Mouse (Mus musculus) kidney, adult 11 months (tissue): ENCODE measurements at regions not wholly inside any gene's neighbourhood (a gene's known extent, or its start where the extent isn't known, plus 50 kb on each side); places are given as distances from the start of the nearest gene placed in this dataset.

ENCODE experiments used
- DNase-seq: peaks from one replicate; pipeline ENCODE4 v3.0.0; 2022

DNA sequence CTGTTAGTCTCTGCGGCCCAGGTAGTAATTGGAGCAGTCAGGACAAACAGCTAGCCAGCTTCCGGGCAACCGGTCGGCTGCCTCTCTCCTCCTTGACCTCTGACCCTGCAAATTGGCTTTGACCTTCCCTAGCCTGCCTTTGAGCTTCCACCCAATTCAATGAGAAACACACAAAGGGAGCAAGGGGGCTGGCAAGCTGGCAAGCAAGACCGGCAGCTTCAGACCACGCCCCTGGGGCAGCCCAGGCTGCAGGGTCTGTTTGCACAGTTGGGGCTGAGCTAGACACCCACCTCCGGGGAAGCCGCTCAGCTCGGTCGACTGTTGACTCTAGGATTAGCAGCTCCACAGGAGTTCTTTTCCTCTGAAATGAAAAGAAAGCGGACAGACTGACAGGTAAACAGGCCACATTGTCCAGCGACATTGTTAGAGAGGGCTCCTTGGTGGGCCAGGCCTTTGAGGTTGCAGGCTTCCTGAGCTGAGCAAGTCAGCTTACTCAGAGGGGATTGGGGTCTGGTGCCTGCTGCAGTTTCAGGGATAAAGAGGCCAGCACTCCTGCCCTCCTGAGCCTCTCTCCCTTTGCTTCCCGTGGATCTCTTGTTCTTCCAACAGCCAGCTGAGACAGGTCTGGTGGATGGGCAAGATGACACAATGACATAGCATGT, 116.6 kb downstream of the Inhbb start:
- DNase-seq, result no peak

DNA sequence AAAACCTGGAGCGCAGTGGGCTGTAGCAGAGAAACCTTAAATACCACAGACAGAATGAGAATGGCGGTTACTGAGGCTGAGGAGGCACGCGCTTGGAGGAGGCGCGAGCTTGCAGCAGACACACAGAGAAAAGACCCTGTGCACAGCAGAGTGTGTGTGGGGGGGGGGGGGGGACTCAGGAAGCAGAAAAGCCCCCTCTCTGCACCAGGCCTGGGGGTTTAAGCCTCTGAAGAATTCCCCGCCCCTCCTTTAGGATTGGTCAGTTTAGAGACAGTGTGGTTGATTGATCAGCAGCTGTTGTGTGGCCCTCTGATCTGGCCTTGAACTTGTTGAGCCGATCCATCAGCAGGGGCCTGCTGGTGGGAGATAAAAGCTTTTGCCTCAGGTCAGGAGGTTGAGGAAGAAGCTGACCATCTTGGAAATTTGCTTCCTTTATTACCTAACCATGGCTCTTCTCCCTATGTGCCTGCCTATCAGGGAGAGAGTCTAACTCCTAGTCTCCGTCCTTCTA, 117.5 kb downstream of the Inhbb start:
- DNase-seq, result no peak

DNA sequence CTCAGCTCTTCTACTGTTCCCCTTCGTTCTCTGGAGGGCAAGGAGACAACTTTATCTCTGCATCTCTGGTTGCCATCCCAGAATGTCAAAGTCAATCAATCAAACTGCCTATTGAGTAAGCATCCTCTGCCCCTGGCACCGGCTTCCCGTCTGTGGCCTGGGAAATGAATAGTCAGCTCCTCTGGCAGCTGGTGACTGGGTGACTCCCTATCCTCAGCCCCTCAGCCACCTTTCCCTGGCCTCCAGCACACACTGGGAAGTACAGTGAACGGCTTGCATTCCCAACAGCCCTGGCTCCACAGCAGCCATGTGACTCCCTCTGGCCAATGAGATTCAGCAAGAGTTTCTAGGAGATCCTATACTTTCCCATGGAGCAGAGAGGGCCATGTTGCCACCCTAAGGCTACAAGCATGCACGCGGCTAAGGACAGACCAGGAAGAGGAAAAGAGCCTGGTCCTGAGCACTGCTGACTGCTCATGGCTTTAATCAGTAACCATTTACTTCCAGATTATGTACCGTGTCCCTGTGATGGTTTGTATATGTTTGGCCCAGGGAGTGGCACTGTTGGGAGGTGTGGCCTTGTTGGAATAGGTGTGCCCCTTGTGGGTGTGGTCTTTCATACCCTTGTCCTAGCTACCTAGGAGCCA, 119.6 kb downstream of the Inhbb start:
- no peak for DNase-seq

DNA sequence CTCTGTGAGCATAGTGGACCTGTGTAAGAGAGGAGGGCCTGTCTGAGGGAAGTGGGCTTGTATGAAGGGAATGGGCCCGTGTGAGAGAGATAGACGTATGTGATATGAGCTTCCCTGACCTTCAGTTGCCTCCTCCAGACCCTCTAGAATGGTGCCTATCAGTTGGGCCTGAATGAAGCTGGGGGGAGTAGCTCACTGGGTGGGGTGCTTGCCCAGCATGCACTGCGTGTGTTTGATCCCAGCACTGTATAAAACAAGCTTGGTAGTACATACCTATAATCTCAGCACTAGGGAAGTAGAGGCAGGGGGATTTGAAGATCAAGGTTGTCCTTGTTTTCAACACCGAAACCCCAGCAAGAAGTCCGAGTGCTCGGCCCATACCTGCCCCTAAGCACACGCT, 120.1 kb downstream of the Inhbb start:
- DNase-seq, result no peak

DNA sequence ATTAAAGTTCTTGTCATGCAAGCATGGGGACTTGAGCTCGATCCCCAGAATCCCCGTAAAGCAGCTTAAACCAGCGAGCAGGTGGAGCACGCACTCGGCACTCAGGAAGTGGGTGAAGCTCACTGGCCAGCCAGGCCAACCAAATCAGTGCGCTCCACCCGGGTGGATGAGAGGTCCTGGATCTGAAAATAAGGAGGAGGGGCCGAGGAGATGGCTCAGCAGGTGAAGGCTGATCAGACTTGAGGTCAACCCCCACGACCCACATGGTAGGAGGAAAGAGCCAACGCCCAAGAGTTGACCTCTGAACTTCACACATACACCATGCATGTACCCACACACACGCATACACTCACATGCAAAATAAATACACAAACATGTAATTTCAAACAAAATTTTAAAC, 120.8 kb downstream of the Inhbb start:
- DNase-seq, result no peak

DNA sequence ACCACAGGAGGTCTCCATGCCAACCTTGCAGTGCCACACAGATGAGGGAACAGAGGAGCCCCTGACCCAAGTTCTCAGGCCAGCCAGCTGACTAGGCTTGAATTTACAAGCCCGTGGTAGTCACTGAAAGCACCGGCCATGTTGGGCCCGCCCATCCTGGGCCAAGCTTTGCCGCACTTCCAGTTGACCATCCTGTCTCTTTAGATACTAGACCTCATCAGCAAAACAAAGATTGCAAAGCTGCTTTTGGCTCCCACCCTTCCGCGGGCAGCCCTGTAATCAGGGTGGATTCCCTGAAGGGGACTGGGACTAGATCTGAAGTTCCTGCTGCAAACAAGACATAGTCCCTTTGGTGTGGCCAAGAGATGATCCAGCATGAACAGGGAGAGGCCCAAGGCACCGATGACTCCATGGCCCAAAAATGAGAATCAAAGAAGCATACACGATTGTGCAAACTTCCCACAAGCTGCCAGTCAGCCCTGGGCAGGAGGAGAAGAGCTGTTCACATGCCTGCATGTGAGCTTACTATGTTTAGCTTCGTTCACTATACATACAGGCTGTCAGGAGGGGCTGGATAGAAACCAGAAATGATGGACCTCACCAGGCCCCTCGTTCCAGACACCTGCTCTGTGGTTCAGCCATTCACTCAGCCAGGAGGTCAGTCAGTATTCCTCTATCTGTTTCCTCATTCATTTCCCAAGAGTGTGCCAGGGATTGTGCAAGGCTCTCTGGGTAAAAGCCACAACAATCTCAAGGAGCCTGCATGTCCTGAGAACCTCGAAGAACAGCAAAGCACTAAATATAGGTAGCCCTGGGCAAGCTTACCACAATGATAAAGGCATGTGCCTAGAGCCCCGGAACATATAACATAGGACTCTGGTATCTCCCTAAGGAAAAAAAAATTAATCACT, 122.0 kb downstream of the Inhbb start:
- no peak for DNase-seq

DNA sequence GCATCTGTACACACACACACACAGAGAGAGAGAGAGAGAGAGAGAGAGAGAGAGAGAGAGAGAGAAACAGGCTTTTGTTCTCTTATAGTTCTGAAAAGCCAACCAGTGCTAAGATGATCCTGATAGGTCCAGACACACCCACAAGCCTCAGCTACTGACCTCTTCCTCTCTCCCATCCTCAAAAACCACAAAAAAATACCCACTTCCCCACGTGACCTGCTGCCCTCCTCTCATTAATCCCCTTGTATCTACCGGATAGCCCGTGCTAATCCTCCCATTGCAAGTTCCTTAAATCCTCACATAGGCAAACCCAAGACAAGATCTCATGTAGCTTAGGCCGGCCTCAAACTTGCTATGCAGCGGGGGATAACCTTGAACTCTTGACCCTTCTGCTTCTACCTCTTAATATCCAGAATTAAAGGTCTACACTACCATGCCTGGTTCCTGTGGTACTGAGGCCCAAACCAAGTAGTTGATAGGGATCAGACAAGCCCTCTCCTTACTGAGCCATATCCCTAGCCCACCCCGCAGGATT, 123.3 kb downstream of the Inhbb start:
- DNase-seq, result no peak

DNA sequence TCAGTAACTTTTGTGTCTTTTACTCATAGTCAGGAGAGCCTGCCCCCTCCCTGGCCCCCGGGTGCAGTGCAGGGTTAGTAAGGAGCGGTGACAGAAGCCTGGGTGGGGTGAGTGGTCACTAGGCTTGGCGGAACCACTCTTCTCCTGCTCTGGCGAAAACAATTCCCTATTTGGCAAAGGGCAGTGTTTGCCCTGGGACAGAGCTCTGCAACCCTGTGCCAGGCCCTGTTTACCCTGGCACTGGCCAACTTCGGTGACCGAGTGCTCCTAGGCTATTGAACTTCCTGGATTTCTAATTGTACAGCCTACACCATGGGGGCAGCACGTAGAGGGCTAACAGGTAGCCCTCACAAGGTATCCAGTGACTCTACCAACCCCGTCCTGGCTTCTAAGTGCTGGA, 126.9 kb downstream of the Inhbb start:
- peak; percentile 50 for DNase-seq

DNA sequence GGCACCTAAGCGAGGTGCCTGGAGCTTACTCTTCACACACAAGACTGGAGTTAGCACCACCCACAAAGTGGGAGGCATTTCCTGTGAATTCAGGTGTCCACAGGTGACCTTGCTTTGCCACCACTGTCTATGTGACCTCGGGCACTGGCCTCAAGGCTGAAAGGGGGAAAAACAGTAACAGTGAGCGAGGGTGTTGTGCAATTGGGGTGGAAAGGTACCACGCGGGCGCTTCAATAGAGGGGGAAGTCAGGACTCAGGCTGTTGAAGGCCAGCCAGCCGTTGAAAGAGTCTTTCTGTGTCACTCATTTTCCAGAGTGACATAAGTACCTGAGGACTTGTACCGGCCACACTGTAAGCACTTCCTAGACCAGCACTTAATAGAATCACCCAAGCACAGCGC, 128.2 kb downstream of the Inhbb start:
- DNase-seq, result peak; percentile 76

DNA sequence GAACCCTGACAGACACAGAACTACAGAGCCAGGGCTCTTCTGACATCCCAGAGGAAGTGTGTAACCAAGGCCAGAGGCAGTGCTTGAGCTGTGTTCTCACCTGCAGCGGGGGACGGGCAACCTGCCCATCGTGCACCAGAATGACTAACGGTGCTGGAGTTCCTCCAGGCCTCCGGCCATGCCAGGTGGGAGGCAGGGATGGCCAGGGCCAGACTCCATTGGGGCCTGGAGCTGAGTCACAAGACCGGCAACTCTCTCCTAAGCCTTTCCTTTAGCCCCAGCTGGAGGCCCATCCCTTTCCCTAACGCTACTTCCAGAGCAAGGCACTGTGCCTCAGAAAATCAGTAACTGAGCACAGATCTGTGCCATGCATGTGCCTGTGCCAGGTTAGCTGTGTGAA, 129.8 kb downstream of the Inhbb start:
- DNase-seq, result peak; percentile 58

DNA sequence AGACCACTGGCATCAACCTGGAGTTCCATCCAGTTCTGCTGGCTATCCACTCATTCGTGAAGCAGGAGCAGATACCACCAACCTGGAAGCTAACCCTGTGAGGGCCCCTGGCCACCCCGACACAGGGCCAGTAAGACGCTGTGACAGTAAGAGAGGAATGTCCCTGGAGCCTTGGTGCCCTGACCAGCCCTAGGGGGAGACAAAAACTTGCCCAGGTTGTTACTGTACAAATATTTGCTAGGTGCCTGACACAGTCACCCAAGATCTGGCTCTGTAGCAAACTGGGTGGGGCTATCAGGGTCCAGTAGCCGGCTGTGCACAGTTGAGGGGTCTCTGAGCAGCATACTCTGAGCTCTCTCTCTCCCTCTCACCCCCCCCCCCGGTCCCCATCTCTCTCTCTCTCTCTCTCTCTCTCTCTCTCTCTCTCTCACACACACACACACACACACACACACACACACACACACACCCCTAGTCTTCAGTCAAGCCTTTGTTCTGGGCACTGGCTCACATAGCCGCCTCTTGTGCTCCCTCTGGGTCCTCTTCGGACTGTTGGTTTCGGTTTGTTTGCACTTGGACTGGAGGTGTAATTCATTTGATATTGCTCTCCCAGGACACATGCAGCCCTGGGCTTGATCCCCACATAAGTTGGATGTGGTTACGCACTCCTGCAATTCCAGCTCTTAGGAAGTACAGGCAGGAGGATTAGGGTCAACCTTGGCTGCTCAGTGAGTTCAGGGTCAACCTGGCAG, 131.7 kb downstream of the Inhbb start:
- DNase-seq, result no peak

DNA sequence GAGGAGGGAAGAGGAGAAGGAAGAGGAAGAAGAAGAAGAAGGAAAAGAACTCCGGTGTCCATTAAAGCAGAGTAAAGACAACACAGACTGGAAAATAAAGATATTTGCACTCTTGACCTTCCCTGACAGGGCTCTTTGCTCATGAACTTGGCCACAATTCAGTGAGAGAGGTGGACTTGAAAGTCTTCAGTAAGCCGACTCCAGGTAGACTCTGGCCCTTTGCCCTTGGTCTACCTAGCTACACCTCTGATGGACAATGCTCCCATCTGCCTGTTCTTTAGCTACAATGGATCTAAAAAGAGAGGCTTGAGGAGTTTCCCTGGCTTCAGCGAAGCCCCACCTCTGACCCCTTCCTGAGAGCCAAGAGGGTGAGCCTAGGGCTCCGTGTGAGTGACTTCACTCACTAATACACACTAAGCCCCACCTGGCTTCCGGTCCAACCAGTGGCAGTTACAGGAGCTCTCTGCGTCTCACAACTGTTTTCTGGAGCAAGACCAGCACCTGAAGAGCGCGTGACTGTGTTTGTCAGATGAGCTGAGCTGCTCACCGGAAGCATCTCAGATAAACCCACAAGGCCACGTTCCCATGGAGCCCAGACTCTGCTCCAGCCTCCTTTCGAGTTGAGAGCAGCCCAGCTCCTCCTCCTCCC, 132.4 kb downstream of the Inhbb start:
- peak; percentile 32 for DNase-seq

DNA sequence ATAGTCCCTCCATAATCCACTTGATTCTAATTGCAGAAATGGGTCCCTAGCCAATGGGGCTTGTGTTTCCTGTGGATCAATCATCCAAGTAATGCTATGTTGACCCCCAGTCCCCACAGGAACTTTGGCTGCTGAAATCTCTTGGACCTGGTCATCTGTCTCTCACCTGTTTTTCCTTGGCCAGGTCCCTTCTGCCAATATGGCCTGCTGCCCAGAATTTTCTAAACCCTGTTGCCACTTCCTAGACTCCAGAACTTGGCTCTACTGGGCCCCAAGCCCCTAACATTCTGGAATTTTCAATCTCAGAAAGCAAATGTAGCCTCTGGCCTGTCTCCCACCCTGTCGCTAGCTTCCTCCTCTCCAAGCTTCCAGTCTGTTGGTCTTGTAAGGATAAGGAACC, 139.6 kb downstream of the Inhbb start:
- DNase-seq, result no peak

DNA sequence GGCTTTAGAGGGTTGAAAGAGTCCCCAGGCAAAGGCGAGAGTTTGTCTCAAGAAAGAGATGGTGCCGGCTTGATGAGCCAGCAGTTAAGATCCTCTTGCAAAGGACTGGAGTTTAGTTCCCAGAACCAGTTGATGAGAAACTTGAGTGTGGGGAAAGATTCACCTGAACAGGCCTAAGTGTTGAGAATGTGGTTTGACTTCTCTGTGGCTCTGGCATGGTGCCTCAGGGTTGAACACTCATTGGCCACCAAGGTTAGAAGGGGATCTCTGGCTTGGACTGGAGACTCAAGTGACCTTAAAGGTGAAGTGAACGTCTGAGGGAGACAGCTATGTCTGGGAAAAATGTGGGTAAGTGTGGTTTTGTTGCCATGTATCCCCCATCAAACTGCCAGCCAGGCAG, 142.8 kb downstream of the Inhbb start:
- DNase-seq, result peak; percentile 31

DNA sequence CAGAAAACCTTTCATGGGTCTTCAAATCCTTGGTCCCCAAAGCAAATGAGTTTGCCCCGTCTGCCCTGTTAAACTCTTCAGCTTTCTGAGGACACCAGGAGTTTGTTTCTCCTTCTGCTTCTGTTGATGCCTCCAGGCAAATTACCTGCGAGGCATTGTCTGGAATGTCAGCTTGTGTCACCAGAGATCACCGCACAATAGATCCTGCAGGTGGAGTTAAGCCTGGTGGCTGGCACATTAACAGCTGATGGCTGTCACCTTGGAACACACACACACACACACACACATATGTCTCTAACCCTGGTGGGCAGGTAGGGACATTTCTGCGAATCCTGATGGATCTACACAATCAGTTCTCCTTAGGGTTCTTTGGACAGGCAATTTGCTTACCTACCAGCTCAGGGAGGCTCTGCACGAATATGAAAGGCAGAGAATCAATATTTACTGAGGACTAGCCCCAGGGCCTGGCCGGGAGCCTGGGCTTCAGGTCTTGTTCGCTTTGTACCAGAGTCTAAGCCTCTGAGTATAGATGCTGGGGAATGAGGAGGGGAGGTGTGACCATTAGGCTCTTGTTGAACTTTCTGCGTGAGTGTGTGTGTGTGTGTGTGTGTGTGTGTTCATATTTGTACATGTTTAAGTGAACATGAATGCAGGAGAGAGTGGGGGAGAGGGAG, 143.4 kb downstream of the Inhbb start:
- no peak for DNase-seq

DNA sequence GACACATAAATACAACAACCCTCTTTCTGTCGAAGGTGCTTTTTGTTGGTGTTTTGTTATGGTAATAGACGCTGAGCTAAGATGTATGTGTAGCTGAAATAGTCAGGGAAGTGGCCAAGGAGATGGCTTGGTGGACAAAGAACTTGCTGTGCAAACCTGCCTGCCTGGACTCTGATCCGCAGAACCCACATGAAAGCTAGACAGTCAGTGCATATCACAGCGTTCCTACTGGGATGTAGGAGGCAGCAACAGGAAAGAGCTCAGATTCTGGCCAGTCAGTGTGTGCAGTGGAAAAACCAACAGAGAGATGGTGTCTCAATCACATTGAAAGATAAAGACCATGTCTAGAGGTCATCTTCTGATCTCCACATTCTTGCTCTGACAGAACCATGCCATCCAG, 144.1 kb downstream of the Inhbb start:
- DNase-seq, result no peak

DNA sequence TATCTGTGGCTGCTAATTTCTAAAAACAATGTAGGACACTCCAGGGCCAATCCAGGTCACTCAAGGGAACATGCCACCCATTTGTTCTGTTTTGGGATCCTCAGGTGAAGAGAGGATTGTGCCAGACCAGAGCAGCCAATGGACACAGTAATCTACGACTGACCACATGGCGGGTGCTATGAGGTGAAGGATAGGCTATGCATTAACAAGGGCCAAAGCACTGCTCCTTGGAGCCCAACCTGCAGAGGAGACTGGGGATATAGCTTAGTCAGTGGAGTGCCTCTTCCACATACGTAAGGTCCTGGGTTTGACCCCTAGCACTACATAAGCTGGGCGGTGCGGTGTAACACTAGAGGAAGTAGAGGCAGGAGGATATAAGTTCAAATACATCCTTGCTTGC, 156.0 kb downstream of the Inhbb start:
- DNase-seq, result no peak

DNA sequence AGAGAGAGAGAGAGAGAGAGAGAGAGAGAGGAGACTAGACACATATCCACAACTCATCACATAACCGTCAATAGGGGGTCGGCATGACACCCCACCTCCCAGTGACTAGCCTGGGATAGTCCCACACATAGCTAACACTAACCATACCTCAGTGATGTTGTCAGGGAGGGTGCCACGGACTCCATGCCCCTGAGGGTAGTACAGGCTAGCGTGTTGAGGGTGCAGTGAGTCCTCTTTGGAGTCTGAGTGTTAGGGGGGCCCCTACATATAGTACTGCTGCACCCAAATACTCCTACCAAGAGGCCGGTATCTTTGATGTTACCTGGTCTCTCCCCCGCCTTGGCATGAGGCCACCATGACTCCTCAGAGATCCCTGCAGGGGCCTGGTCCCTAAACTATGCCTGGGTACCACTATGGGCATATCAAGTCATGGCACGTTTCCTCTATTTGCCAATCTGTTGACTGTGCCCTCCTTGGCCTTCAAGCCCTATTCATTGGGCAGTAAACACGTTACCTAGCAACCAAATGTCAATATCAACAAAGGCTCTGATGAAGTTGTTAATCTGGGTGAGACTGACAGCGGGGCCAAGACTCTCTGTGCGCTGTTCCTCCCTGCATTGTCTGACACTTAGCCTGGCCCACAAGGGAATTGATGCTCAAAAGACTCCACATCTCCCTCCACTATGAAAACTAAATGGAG, 156.7 kb downstream of the Inhbb start:
- no peak for DNase-seq

DNA sequence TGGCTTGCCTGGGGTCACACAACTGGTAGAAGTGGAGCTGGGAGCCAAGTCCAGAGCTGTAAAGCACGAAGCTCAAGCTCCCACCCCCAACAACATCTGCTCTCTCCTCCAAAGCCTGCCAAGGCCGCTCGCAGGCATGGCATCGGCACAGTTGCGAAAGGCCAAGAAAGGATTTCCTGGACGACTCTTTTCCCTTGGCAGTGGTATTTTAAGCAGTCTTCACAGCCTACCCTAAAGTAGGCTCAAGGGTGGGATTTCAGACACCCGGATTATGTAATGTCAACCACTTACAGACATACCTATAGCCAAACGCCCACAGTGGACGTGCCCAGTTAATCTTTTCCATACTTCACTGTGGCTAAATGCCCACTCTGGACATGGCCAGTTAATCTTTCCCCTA, 162.6 kb downstream of the Inhbb start:
- no peak for DNase-seq

DNA sequence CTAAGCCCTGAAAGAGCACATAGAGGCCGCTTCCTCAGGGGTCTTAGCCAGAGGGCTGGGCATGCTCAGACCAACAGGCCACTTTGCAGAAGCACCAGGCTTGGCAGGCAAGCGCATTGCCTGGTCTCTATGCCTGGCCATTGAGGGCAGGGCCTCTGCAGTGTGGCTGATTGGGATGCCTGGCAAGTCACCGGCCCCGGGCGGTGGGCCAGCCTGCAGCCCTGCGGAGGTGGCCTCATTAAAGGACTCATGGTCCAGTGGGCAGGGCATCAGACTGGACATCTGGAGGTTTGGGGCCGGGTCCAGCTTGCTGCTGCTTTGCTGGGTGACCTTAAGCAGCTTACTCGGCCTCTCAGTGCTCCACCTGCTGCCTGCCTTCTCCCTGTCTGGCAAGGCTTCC, 165.3 kb downstream of the Inhbb start:
- peak; percentile 58 for DNase-seq

DNA sequence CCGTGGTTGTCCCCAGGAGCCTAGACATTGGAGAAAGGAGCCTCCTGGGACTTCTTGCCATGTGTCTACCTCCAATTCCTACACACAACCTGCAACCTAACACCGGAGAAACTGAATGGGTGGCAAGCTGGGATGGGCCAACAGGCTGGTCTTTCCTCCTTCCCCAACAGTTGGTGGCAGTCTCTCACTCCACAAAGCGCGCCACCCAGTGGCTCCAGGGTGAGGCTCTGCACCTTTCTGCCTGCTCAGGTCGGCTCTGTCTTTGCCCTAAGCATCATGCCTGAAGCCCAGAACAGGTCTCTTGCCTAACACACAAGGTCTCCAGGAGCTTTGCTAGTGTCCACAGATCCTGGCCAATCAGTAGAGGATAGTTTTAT, 166.0 kb downstream of the Inhbb start:
- DNase-seq, result no peak
